ENCODE assay signal across 10 mouse cellular contexts in genomic region chr17:27656011-27656399, GRCm38 (mm10). TPM values are rescaled to one million over a fixed set of nuclear protein-coding genes. Genes with fewer than 3 reads are reported as not detected.
DNase-seq lines count a peak whose midpoint lies in the region; ATAC-seq lines count a peak whose summit lies in the region.
"Had no signal": no experiment of that assay in that cellular context is flagged by ENCODE, and none has a peak within 500 bp of the region (broad histone marks: within the 10 kb centered on the region; RNA-seq: fewer than 3 reads in every experiment).

No protein-coding gene starts in this region.

- no peak overlapping the region for H3K27ac ChIP-seq in heart, embryonic 15.5 days
- no peak overlapping the region for H3K27ac ChIP-seq in neural tube, embryonic 12.5 days

- no peaks in the 10 kb centered on the region for H3K36me3 ChIP-seq in heart, embryonic 15.5 days
- no peaks in the 10 kb centered on the region for H3K36me3 ChIP-seq in neural tube, embryonic 12.5 days

- H3K9ac ChIP-seq in heart, embryonic 15.5 days, result no peak overlapping the region
- peak overlapping the region; percentile 73 for H3K9ac ChIP-seq in neural tube, embryonic 12.5 days

- H3K4me2 ChIP-seq in heart, embryonic 15.5 days, result peak overlapping the region; percentile 92
- H3K4me2 ChIP-seq in neural tube, embryonic 12.5 days (replicated peaks), result peak overlapping the region; percentile 90

- H3K27me3 ChIP-seq in heart, embryonic 15.5 days, result peaks cover 42% of the 10 kb centered on the region
- peaks cover 26% of the 10 kb centered on the region for H3K27me3 ChIP-seq in neural tube, embryonic 12.5 days (replicated peaks)

- intact Hi-C loops in heart, postnatal 10 days (cut with DNase I), result no loop called here
- intact Hi-C loops in left cerebral cortex, postnatal 14 days (cut with DNase I), result no loop called here

- peak overlapping the region; percentile 53 for H3K4me3 ChIP-seq in heart, embryonic 15.5 days
- H3K4me3 ChIP-seq in neural tube, embryonic 12.5 days, result peak overlapping the region; percentile 60

- H3K9me3 ChIP-seq in heart, embryonic 15.5 days (replicated peaks), result no peaks in the 10 kb centered on the region
- H3K9me3 ChIP-seq in neural tube, embryonic 12.5 days, result no peaks in the 10 kb centered on the region

- WGBS in heart, embryonic 15.5 days, result 3% methylated on average over 14 of the region's 14 CpGs
- WGBS in neural tube, embryonic 12.5 days, result 5% methylated on average over 14 of the region's 14 CpGs

- ATAC-seq in heart, embryonic 15.5 days (replicated peaks; ENCODE audit: insufficient number of reproducible peaks, insufficient read depth, low FRiP score, low read depth), result no peak
- no peak for ATAC-seq in neural tube, embryonic 12.5 days (ENCODE audit: low FRiP score, low read depth)
- ATAC-seq in erythroblast, adult 5-6 weeks (replicated peaks; ENCODE audit: low FRiP score, poor library complexity, severe bottlenecking), result no peak
- ATAC-seq: Patski had no signal

- no peak for DNase-seq in heart, postnatal 10 days
- DNase-seq in cerebellum, adult 9-10 months, result peak; percentile 83
- DNase-seq in frontal cortex, postnatal 14 days (ENCODE audit: low spot score in 2 of 2), result peak; percentile 62 to 70
- DNase-seq in left cerebral cortex, postnatal 14 days (ENCODE audit: low spot score in 2 of 2), result peak; percentile 81 to 88
- no peak for DNase-seq in ovary, postnatal 14 days (ENCODE audit: low spot score)

- peaks cover 16% of the 10 kb centered on the region for H3K4me1 ChIP-seq in heart, embryonic 15.5 days (replicated peaks)
- H3K4me1 ChIP-seq in neural tube, embryonic 12.5 days, result peaks cover 23% of the 10 kb centered on the region

RNA-seq across cellular contexts. Expression of gene Pacsin1, which starts 0.7 kb away (rescaled TPM):
- polyA plus RNA-seq in heart, embryonic 15.5 days (2015; fragmentation: Nextera tagmentation; extraction: Ambion mirVana), result 0.54 and 0.82 TPM in 2 replicates
- under 1 TPM; 0.05 to 0.20 TPM for total RNA-seq in heart, postnatal 10 days (2021)
- 100 to 1,000 TPM; 349 to 352 TPM for total RNA-seq in left cerebral cortex, postnatal 14 days (2021)
- polyA plus RNA-seq in neural tube, embryonic 12.5 days (2016; fragmentation: Nextera tagmentation; extraction: Ambion mirVana), result 11.6 and 13.4 TPM in 2 replicates
- total RNA-seq in erythroblast, adult 5-6 weeks (2015; ENCODE audit: low replicate concordance), result not detected in 2 replicates
- total RNA-seq in erythroblast, adult 5-6 weeks (2017; ENCODE audit: low replicate concordance), result not detected in 2 replicates
- total RNA-seq: liver, adult 2 months had no signal

RNA-seq across cellular contexts. Expression of gene Rps10, which starts 19.5 kb away (rescaled TPM):
- polyA plus RNA-seq in heart, embryonic 15.5 days (2015; fragmentation: Nextera tagmentation; extraction: Ambion mirVana), result 506 and 536 TPM in 2 replicates
- 100 to 1,000 TPM; 713 to 733 TPM for total RNA-seq in heart, postnatal 10 days (2021)
- total RNA-seq in left cerebral cortex, postnatal 14 days (2021), result 100 to 1,000 TPM; 387 to 414 TPM
- 639 and 684 TPM in 2 replicates for polyA plus RNA-seq in neural tube, embryonic 12.5 days (2016; fragmentation: Nextera tagmentation; extraction: Ambion mirVana)
- 540 and 553 TPM in 2 replicates for total RNA-seq in erythroblast, adult 5-6 weeks (2015; ENCODE audit: low replicate concordance)
- 311 and 359 TPM in 2 replicates for total RNA-seq in erythroblast, adult 5-6 weeks (2017; ENCODE audit: low replicate concordance)

RNA-seq across cellular contexts. Expression of gene RPS10-NUDT3, which starts 21.0 kb away (rescaled TPM):
- polyA plus RNA-seq in heart, embryonic 15.5 days (2015; fragmentation: Nextera tagmentation; extraction: Ambion mirVana), result not detected in 2 replicates
- 1 to 10 TPM in 1 of 2 experiments, not detected in 1; 1.0 TPM for total RNA-seq in heart, postnatal 10 days (2021)
- total RNA-seq in left cerebral cortex, postnatal 14 days (2021), result not detected
- not detected in 2 replicates for polyA plus RNA-seq in neural tube, embryonic 12.5 days (2016; fragmentation: Nextera tagmentation; extraction: Ambion mirVana)
- total RNA-seq in erythroblast, adult 5-6 weeks (2015; ENCODE audit: low replicate concordance), result not detected in 2 replicates
- not detected in 2 replicates for total RNA-seq in erythroblast, adult 5-6 weeks (2017; ENCODE audit: low replicate concordance)
- total RNA-seq: liver, adult 2 months had no signal
- polyA plus RNA-seq: liver, adult 2 months had no signal

RNA-seq across cellular contexts. Expression of gene Nudt3, which starts 32.7 kb away (rescaled TPM):
- polyA plus RNA-seq in heart, embryonic 15.5 days (2015; fragmentation: Nextera tagmentation; extraction: Ambion mirVana), result 132 and 145 TPM in 2 replicates
- total RNA-seq in heart, postnatal 10 days (2021), result 100 to 1,000 TPM; 380 to 410 TPM
- 100 to 1,000 TPM; 514 to 519 TPM for total RNA-seq in left cerebral cortex, postnatal 14 days (2021)
- 213 and 227 TPM in 2 replicates for polyA plus RNA-seq in neural tube, embryonic 12.5 days (2016; fragmentation: Nextera tagmentation; extraction: Ambion mirVana)
- total RNA-seq in erythroblast, adult 5-6 weeks (2015; ENCODE audit: low replicate concordance), result 16.9 and 23.6 TPM in 2 replicates
- 26.0 and 34.3 TPM in 2 replicates for total RNA-seq in erythroblast, adult 5-6 weeks (2017; ENCODE audit: low replicate concordance)

Comparison
In these comparisons a context has a peak if more than half of its experiments do, and no peak if none do; other contexts are left out.
1. DNase-seq: peak in cerebellum, adult 9-10 months (single experiment), frontal cortex, postnatal 14 days (2 of 2) and left cerebral cortex, postnatal 14 days (2 of 2); none in heart, postnatal 10 days (0 of 2) and ovary, postnatal 14 days (single experiment).
2. RNA of gene Pacsin1, which starts 0.7 kb away (total RNA-seq): 349 to 352 TPM in left cerebral cortex, postnatal 14 days; 0.05 to 0.20 TPM in heart, postnatal 10 days and not detected in erythroblast, adult 5-6 weeks; every median in the first group is over 100 times any median in the second.